Mouse (Mus musculus): ENCODE data around the gene Sirt2. TPM values are rescaled to one million over a fixed set of nuclear protein-coding genes. Genes with fewer than 3 reads are reported as not detected.

Gene Sirt2
- polyA plus RNA-seq, 1 experiment from 2014 or later = 57.2 TPM

- no peak for DNase-seq (ENCODE audit: low spot score)
Measured at GRCm38 (mm10) chr7:28814306-28815034, 47.9 kb downstream of the Sirt2 start.

GRCm38 (mm10) chr7:28815230-28815629, 48.7 kb downstream of the Sirt2 start:
- DNase-seq (ENCODE audit: low spot score) = no peak

GRCm38 (mm10) chr7:28816201-28816600, 49.7 kb downstream of the Sirt2 start:
- no peak for DNase-seq (ENCODE audit: low spot score)

GRCm38 (mm10) chr7:28816920-28817319, 50.4 kb downstream of the Sirt2 start:
- no peak for DNase-seq (ENCODE audit: low spot score)

GRCm38 (mm10) chr7:28817524-28817923, 51.0 kb downstream of the Sirt2 start:
- DNase-seq (ENCODE audit: low spot score) = no peak

- DNase-seq (ENCODE audit: low spot score) = no peak
Measured at GRCm38 (mm10) chr7:28817957-28818356, 51.4 kb downstream of the Sirt2 start.

DNA sequence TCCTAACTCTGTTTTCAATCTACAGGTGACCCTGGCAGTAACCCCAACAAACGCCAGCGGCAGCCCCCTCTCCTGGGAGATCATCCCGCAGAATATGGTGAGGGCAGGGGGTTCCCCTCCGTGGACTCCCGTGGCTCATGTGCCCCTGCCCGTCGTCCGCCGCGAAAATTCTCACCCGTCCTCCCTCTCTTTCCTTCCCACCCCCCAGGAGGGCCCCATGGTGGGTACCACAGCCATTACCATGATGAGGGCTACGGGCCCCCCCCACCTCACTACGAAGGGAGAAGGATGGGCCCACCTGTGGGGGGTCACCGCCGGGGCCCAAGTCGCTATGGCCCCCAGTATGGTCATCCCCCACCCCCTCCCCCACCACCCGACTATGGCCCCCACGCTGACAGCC, 51.9 kb downstream of the Sirt2 start:
- DNase-seq (ENCODE audit: low spot score) = no peak

DNA sequence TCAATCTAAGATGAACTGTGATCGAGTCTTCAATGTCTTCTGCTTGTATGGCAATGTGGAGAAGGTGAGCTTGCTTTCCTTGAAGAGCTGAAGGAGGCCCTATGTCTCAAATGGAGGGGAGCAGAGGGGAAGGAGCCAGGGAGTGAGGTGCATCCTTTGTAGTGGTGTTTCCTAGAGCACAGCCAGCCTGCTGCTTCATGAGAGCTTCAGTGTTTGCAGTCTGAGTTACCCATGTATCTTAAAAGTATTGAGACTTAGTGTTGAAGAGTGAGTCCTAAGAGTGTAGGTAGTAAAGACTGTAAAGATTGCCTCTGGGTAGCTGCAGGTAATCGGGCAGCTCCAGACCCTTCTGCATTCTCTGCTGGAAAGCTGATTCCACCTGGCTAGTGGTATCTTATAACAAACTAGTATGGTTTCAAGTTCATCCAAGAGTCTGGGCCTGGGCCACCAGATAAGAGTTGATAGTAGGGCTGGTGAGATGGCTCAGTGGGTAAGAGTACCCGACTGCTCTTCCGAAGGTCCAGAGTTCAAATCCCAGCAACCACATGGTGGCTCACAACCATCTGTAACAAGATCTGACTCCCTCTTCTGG, 52.4 kb downstream of the Sirt2 start:
- DNase-seq (ENCODE audit: low spot score) = no peak

DNA sequence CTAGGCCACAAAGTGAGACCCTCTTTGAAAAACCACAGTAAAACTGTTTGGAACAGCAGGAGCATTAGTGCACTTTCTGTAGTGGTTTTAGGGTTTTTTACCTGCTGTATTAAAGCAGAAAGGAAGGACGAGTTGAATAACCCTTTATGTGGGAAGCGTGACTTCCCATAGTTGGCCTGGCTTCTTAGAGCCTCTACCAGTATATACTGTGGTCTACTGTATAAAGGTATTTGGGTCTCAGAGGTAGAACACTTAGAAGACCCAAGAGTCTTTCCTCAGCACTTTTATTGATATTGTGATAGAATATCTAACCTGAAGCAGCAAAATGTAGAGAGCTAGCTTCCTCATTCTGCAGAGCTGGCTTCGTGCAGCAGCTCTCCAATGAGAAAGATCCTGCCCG, 53.0 kb downstream of the Sirt2 start:
- no peak for DNase-seq (ENCODE audit: low spot score)

GRCm38 (mm10) chr7:28820358-28821260, 54.1 kb downstream of the Sirt2 start:
- no peak for DNase-seq (ENCODE audit: low spot score)

- DNase-seq (ENCODE audit: low spot score) = no peak
Measured at GRCm38 (mm10) chr7:28821261-28821831, 54.8 kb downstream of the Sirt2 start.

- DNase-seq (ENCODE audit: low spot score) = no peak
Measured at GRCm38 (mm10) chr7:28822556-28822955, 56.0 kb downstream of the Sirt2 start.

DNA sequence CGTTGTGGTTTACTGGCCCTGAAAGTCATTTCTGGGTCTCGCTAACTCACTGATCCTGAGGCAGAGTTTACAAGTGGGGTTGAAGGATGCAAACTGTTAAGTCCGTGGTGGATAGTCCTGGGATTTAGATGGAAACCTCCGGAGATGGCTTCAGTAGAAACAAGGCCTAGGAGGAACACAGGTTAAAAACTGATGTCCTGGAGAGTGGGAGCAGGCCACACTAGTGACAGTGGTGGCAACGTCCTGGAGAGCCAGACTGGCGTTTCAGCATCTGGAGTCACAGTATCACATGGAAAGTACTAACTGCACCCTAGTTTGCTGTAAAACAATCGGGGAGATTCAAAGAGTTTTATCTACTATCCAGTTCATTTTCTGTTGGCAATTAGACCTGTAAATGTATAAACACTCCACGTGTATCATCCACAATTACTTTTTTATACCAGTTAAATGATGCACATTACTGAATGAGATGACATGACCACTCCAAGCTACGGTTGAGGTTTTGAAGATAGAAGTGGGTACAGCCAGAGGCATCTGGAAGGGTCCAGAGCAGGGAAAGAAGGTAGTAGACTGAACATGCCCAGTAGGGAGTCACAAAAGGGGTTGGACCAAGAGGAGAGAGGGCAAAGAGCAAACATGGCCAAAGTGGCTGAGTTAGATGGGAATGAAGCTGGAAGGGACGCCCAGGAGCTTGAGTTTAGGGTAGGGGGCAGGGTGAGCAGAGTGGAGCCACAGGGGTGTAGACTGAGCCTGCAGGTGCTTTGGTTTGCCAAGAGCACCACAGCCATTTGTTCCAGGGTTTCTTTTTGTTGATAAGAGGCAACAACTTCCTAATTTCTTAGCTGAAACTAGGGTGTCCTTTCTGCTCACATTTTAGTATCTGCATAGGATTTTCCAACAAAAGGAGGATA, 56.7 kb downstream of the Sirt2 start:
- no peak for DNase-seq (ENCODE audit: low spot score)

GRCm38 (mm10) chr7:28823932-28824331, 57.4 kb downstream of the Sirt2 start:
- DNase-seq (ENCODE audit: low spot score) = no peak

DNA sequence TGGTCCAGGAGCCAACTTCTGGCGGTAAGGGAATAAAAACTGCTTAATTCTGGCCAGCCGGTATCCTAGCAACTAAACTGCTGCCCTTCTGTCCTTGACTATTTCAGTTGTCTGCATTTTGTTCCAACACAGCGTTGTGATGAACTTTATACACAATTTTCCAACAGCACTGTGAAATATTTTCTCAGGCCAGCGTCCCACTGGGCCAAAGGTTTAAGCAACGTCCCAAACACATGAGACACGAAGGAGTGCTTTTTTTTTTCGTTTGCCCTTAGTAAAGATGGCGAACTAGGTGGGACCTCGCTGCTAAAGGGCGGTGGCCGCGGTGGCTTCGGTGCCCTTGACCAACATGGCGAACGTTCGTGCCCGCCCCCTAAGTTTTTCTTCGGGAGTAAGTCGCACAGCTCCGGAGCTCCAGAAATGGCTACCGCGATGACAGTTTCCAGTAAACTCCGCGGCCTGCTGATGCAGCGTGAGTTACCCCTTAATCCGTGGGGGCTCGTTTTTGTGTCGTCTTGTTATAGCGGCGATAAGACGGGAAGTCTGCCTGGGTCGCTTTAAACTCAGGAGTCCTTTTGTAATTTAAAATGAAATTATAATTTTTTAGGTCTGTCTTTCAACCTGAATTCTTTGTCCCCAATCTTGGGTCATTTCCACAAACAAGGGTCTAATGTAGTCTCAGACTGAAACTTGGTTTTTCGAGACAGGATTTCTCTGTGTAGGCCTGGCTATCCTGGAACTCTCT, 58.6 kb downstream of the Sirt2 start, which contains the start of gene Ech1:
Ech1 (plus strand) TSS at position 277 of the 745 bp plus-strand sequence.
- peak; percentile 91 for DNase-seq (ENCODE audit: low spot score)

GRCm38 (mm10) chr7:28825686-28826401, 59.3 kb downstream of the Sirt2 start:
- DNase-seq (ENCODE audit: low spot score) = peak; percentile 59

- DNase-seq (ENCODE audit: low spot score) = no peak
Measured at GRCm38 (mm10) chr7:28826402-28826772, 59.9 kb downstream of the Sirt2 start.

DNA sequence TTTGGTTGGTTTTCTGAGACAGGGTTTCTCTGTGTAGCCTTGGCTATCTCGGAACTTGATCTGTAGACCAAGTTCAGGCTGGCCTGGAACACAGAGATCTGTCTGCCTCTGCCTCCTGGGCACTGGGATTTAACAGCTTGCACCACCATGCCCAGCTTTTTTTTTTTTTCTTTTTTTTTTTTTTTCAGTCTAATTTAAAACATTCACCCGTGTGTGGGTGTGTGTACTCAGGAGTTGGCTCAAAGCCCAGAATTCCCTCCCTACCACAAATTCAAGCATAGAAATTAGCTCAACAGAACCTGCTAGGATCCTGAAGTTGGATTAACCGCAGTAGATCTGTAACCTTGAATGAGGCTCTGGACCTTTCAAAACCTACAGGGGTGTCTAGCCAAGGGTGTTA, 60.8 kb downstream of the Sirt2 start:
- no peak for DNase-seq (ENCODE audit: low spot score)

DNA sequence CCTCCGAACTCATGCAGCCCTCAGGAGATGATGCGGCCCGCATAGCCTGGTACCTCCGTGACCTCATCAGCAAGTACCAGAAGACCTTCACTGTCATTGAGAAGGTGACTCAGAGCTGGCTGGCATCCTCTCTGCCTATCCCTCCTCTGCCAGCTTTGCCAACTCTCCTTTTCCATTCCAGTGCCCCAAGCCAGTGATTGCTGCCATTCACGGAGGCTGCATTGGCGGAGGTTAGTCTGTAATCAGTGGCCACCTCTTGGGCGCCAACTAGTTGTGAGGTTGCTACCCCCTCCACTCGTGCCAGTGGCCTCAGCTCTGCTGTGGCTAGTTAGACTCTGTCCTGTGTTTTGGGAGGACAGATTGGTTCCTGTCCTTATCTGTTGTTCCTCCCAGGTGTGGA, 63.3 kb downstream of the Sirt2 start:
- DNase-seq (ENCODE audit: low spot score) = no peak
